Mouse (Mus musculus): ENCODE data around the gene Zfp385c. TPM values are rescaled to one million over a fixed set of nuclear protein-coding genes. Genes with fewer than 3 reads are reported as not detected.
"Not testable (repeated sequence)": the region's sequence is repeated elsewhere in the genome, so short reads cannot be mapped to it uniquely, and the experiment has no call there.

The Zfp385c gene
- polyA plus RNA-seq, 1 experiment: not detected

DNA sequence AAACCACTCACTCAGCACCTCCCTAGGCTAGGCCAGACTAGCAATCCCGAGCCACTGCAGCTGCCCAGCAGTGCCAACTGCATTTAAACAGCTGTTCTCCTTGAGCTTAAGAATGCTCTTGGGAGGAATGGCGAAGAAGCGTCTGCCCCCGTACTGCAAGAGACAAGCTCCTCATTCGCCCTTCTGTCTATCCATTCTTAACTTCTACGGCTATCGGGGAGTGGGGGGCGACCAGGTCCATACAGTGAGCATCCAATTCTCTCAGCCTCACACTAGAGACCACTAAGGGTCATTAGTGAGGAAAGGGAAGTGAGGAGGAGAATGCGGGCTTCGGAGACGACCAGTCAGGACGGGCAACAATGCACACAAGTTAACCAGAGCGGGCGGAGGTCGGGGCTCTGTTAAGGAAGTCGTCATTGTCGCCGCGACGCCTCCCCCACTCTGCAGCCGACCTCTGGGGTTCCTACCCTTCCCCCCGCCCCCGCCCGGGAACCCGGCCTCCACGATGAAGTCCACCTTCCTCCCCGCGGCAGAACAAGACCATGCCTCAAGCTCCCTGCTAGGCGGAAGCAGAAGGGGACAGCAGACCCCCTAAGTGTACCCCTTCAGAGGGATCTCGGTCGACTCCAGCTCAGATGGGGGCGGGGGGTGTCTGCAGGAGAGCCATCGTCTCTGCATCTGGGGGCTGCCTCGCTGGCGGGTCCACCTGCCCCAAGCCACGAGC is 73.3 kb downstream of the Zfp385c start, which contains the start of gene Nkiras2:
Gene Nkiras2, plus strand, starts transcription at position 484 of the 724 bp plus-strand sequence.
- no peak for TF ChIP-seq CTCF (IDR thresholded peaks at IDR 0.05; ENCODE audit: control insufficient read depth, insufficient read depth, low read length)
- peak within 1 kb of the TSS; percentile 92 for H3K4me3 ChIP-seq (replicated peaks; ENCODE audit: control insufficient read depth, low read depth, low read length)
- peaks cover 2% of the 10 kb centered on the region; the same call in 1 of the 2 replicates for H3K4me1 ChIP-seq (ENCODE audit: control insufficient read depth, insufficient read depth, low read length)
- H3K27ac ChIP-seq (ENCODE audit: control insufficient read depth, insufficient read depth, low read depth, low read length, poor library complexity): peak within 1 kb of the TSS; percentile 76
- under 1% methylated on average over 36 of the region's 36 CpGs for WGBS

DNA sequence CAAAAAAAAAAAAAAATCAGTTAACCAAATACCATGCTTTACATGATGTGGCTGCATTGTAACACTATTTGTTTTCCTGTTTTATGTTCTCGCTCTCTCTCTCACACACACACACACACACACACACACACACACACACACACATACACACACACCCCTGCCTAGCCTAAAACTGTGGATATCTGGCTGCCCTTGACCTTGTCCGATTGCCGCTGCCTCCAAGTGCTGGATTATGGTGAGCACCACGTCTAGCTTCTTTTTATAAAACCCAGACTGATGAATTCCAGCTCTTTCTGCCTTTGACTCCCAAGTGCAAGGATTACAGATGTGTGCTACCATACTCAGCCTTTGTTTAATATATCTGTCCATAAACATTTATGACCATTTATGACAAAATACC is 74.8 kb downstream of the Zfp385c start:
- 92% methylated on average over 4 of the region's 4 CpGs for WGBS
- Histone ChIP-seq H3K27ac (ENCODE audit: control insufficient read depth, insufficient read depth, low read depth, low read length, poor library complexity) (no peak overlapping the region), H3K4me1 (ENCODE audit: control insufficient read depth, insufficient read depth, low read length) (no peaks in the 10 kb centered on the region; the same call in 1 of the 2 replicates), H3K4me3 (replicated peaks; ENCODE audit: control insufficient read depth, low read depth, low read length) (no peak overlapping the region)
- TF ChIP-seq POLR2A (IDR thresholded peaks at IDR 0.05; ENCODE audit: borderline replicate concordance, control insufficient read depth, low read depth, low read length) (no peak), CTCF (IDR thresholded peaks at IDR 0.05; ENCODE audit: control insufficient read depth, insufficient read depth, low read length) (no peak)

DNA sequence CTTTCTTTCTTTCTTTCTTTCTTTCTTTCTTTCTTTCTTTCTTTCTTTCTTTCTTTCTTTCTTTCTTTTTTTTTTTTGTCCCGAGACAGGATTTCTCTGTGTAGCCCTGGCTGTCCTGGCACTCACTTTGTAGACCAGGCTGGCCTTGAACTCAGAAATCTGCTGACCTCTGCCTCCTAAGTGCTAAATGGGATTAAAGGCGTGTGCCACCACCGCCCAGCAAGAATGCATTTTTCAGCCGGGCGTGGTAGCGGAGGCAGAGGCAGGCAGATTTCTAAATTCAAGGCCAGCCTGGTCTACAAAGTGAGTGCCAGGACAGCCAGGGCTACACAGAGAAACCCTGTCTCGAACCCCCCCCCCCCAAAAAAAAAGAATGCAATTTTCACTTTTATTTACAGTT is 75.4 kb downstream of the Zfp385c start:
- H3K4me3 ChIP-seq (replicated peaks; ENCODE audit: control insufficient read depth, low read depth, low read length); H3K27ac ChIP-seq (ENCODE audit: control insufficient read depth, insufficient read depth, low read depth, low read length, poor library complexity); H3K4me1 ChIP-seq (ENCODE audit: control insufficient read depth, insufficient read depth, low read length): not testable (repeated sequence)
- 87% methylated on average over 7 of the region's 7 CpGs for WGBS

DNA sequence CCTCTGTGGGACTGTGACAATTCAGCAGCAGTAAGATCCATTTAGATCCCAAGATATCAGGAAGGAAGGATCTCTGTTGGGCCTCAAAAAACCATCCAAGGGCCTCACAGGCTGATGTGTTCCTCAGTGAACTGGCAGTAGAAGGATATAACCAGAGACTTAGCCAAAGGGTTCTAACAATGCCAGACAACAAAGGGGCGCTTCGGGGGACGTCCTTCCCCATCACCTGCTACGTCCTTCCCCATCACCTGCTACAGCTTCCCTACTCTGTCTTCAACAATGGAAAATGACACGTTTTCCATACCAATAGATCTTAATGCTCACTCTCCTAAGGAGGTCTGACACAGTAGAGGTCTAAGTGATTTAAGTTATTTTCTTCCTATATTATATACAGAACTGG is 75.9 kb downstream of the Zfp385c start:
- TF ChIP-seq CTCF (IDR thresholded peaks at IDR 0.05; ENCODE audit: control insufficient read depth, insufficient read depth, low read length) (no peak), POLR2A (IDR thresholded peaks at IDR 0.05; ENCODE audit: borderline replicate concordance, control insufficient read depth, low read depth, low read length) (no peak)
- 83% methylated on average over 5 of the region's 5 CpGs for WGBS
- no peak overlapping the region for H3K27ac ChIP-seq (ENCODE audit: control insufficient read depth, insufficient read depth, low read depth, low read length, poor library complexity)
- peaks cover 1% of the 10 kb centered on the region; the same call in 1 of the 2 replicates for H3K4me1 ChIP-seq (ENCODE audit: control insufficient read depth, insufficient read depth, low read length)
- no peak overlapping the region for H3K4me3 ChIP-seq (replicated peaks; ENCODE audit: control insufficient read depth, low read depth, low read length)

DNA sequence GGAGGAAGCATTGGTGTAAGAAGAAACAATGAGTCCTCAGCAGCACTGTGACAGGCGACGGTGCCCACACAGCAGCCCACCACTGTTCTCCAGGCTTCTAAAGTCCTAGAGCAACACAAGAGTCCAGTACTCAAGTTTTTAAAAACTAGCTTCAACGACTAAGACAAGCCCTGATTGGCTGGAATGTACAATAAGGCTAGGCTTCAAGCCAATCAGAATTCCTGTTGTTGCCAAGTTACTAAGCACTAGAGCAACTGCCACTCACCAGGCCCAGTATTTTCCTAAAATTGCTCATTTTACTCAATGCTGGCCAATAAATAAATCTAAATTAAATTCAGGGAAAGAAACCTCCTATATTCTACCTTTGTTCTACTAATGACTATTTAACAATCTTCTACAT is 79.0 kb downstream of the Zfp385c start:
- 86% methylated on average over 3 of the region's 3 CpGs for WGBS
- no peak for TF ChIP-seq POLR2A (IDR thresholded peaks at IDR 0.05; ENCODE audit: borderline replicate concordance, control insufficient read depth, low read depth, low read length)
- no peak for TF ChIP-seq CTCF (IDR thresholded peaks at IDR 0.05; ENCODE audit: control insufficient read depth, insufficient read depth, low read length)

DNA sequence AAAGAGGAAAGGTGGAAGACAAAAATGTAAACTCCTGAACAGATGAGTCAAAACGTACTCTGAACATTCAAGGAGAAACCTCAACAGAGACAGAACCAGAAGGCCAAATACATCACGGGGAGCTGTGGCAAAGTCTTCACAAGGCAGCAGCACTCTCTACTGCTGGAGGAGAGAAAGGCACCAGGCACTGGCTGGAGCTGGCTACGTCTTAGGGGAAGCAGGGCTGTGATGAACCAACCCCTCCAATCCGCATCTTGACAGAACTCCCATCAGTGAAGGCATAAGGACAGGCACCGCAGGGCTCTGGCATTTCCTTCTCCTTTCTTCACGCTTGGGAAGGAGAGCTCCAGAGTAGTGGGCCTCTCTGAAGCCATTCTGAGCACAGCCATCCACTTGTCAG is 80.6 kb downstream of the Zfp385c start:
- WGBS: 67% methylated on average over 6 of the region's 6 CpGs
- H3K27ac ChIP-seq (ENCODE audit: control insufficient read depth, insufficient read depth, low read depth, low read length, poor library complexity): no peak overlapping the region
- TF ChIP-seq CTCF (IDR thresholded peaks at IDR 0.05; ENCODE audit: control insufficient read depth, insufficient read depth, low read length): peak; percentile 25; the same call in 1 of the 2 replicates
- no peak for TF ChIP-seq POLR2A (IDR thresholded peaks at IDR 0.05; ENCODE audit: borderline replicate concordance, control insufficient read depth, low read depth, low read length)
- H3K4me3 ChIP-seq (replicated peaks; ENCODE audit: control insufficient read depth, low read depth, low read length): no peak overlapping the region
- peaks cover 4% of the 10 kb centered on the region for H3K4me1 ChIP-seq (ENCODE audit: control insufficient read depth, insufficient read depth, low read length)

More for the DNA sequence above, 79.0 kb downstream of the Zfp385c start:
- no peak overlapping the region for H3K4me3 ChIP-seq (replicated peaks; ENCODE audit: control insufficient read depth, low read depth, low read length)
- H3K27ac ChIP-seq (ENCODE audit: control insufficient read depth, insufficient read depth, low read depth, low read length, poor library complexity): no peak overlapping the region
- H3K4me1 ChIP-seq (ENCODE audit: control insufficient read depth, insufficient read depth, low read length): peaks cover 4% of the 10 kb centered on the region

DNA sequence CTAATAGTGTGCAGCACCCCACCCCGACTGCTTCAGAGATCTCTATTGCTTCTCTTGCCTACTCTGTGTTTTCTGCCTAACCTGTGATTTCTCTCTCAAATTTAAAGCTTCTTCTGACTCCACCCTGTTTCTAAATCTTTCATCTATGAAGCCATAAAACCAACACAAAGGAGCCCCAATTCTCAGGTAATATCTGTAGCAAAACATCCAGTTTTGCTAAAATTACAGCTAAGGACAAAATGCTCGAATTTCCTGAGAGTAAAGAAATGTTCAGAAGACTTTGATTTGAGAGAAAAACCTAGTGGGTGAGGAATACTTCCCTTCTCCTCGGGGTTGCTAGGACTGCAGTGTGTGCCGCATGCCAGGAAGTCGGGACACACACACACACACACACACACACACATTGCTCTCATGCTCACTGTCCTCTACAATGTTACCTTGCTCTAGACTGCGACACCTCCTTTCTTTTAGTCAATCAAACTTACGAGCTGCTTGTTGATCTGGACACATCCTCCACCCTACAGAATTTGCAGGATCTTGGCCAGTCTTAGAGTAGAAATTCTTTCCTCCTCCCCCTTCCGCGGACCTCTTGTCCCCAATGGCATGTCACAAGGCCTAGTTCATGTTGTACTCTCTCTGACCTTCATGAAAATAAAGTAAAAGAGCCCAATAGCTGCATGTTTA is 82.1 kb downstream of the Zfp385c start:
- H3K4me1 ChIP-seq (ENCODE audit: control insufficient read depth, insufficient read depth, low read length): peaks cover 4% of the 10 kb centered on the region
- 67% methylated on average over 9 of the region's 9 CpGs for WGBS
- H3K4me3 ChIP-seq (replicated peaks; ENCODE audit: control insufficient read depth, low read depth, low read length): no peak overlapping the region
- H3K27ac ChIP-seq (ENCODE audit: control insufficient read depth, insufficient read depth, low read depth, low read length, poor library complexity): no peak overlapping the region
- TF ChIP-seq CTCF (IDR thresholded peaks at IDR 0.05; ENCODE audit: control insufficient read depth, insufficient read depth, low read length) (no peak), POLR2A (IDR thresholded peaks at IDR 0.05; ENCODE audit: borderline replicate concordance, control insufficient read depth, low read depth, low read length) (no peak)

DNA sequence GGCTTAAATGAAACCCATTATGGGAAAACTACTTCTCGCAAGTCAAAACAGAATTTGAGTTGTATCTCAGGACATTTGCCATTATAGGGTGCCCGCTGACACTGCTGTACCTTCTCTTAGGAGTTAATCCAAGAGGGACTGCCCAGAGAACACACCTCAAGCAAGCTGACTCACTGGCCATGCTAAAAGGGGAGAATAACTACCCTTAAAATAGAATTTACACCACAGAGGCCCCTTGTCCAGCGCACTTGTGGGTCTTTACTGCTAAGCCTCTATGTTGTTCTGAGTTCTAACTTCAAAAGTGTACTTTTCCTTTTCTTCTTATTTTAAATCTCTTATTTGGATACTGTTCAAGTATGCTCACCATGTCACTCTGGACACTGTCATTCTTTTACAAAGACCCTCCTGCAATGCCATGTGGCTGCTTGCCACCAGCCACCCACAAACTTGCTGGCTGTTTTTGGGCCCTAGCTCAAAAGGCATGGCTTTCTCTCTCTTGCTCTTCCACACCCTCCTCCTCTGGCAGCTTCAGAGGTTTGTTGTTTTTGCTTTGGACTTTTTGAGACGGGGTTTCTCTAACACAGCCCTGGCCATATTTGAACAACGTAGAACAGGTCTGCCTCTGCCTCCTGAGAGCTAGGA is 82.8 kb downstream of the Zfp385c start:
- Histone ChIP-seq H3K4me1 (ENCODE audit: control insufficient read depth, insufficient read depth, low read length) (peaks cover 4% of the 10 kb centered on the region), H3K4me3 (replicated peaks; ENCODE audit: control insufficient read depth, low read depth, low read length) (no peak overlapping the region), H3K27ac (ENCODE audit: control insufficient read depth, insufficient read depth, low read depth, low read length, poor library complexity) (no peak overlapping the region)
- 87% methylated on average over 5 of the region's 5 CpGs for WGBS
- no peak for TF ChIP-seq POLR2A (IDR thresholded peaks at IDR 0.05; ENCODE audit: borderline replicate concordance, control insufficient read depth, low read depth, low read length)
- TF ChIP-seq CTCF (IDR thresholded peaks at IDR 0.05; ENCODE audit: control insufficient read depth, insufficient read depth, low read length): no peak

Data from bone marrow, adult 2 months (tissue).